Mouse (Mus musculus) brain, embryonic 14.5 days (tissue): ENCODE measurements at regions not wholly inside any gene's neighbourhood (a gene's known extent, or its start where the extent isn't known, plus 50 kb on each side); places are given as distances from the start of the nearest gene placed in this dataset.

ENCODE experiments used
- CTCF ChIP-seq: fragments of 200-500 bp; IDR thresholded peaks from 2 replicates; pipeline ENCODE4 v1.5.1; 2012; ENCODE audit warnings: inconsistent platforms, mild to moderate bottlenecking, moderate library complexity, borderline replicate concordance; ENCODE audit not compliant: insufficient read depth, insufficient read length; ENCODE audit errors: extremely low read depth
- POLR2A ChIP-seq: fragments of 200-500 bp; IDR thresholded peaks from 2 replicates; pipeline ENCODE4 v1.6.1; 2012; ENCODE audit warnings: mild to moderate bottlenecking, inconsistent platforms, borderline replicate concordance; ENCODE audit not compliant: poor library complexity, insufficient read depth, insufficient read length, severe bottlenecking; ENCODE audit errors: extremely low read depth

DNA sequence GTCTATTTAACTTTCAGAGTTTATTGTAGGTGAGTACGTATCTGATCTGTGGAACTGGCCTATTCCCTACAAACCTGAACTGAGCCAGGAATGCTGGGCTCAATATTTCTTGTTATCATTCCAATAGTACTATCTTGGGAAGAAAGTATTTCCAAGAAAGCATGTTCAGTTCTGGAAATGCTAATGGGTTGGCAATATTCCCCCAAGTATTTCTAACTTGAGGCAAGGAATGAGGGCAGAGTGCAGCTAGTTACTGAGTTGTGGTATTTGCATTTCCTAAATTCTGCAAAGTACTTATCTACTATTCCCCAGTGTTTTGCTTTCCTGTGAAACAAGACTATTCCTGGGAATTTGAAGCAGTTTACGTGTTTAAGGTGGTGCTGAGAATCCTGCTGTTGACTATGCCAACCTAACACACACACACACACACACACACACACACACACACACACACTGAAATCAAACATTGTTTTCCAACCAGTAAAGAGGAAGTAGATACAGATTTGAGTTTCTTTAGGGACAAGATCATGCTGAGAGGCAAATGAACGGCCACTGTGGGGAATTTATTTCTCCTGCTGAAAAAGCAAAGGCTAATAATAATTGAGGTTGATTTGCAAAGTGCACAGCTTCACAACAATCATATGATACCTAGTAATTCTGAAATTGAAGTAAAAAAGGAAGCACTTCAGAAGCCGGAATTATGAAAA, 1248.4 kb upstream of the Zeb2 start:
- TF ChIP-seq CTCF (no peak), POLR2A (no peak)
